Mouse (Mus musculus): ENCODE data around the gene Banf2.

Banf2 gene

DNA sequence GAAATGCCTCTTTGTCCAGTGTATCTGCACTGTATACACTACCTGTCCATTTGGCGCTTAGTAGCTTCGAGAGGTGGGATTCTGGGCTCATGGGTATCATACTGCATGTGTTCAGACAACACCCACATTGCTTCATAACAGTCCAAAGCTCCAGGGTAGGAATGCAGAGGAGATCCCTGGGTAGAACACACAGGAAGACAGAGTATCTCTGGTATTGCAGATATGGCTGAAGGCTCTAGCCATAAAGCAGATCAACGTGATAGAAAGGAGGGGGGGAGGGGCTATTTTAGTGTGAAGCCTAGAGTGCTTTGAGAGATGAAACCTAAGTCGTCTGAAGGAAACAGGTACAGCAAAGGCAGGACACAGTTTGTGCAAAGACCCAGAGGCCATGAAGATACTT lies 6.4 kb upstream of the Banf2 start:
- DNase-seq = no peak

DNA sequence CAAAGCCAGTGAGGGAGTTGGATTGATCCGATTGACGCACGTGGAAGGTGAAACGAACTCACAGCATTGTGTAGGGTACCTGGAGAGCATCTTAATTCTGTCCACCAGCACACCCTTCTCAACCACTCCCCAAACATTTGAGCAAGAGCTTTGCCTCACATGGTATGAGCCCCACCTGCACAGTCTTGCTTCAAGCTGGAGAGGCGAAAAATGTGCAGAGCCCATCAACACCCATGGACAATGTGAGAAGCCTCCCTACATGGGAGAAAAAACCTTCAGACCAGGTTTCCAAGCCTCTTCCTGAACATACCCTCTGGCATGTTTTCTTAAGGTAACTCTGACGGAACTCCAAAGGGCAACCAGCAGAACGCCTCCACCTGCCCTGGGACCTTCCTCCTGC lies 2.1 kb upstream of the Banf2 start:
- DNase-seq = no peak

DNA sequence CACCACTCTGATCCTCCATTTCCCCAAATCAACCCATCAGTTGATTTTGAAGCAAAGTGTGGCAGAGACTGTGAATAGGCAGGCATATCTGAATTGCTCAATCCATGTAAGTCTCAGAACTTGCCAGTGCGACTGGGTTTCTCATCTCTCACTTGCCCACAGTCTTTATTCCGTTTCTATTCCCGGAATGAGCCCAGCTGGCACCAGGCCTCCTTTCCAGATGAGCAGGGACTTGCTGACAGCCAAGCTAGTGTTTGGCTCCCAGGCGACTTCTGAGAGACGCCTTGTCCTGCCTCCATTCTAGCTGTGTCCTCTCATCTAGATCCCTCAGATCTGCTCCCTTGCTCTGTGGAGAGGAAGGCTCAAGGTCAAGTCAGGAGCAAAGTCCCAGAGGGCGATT lies 11.9 kb downstream of the Banf2 start:
- DNase-seq = no peak

DNA sequence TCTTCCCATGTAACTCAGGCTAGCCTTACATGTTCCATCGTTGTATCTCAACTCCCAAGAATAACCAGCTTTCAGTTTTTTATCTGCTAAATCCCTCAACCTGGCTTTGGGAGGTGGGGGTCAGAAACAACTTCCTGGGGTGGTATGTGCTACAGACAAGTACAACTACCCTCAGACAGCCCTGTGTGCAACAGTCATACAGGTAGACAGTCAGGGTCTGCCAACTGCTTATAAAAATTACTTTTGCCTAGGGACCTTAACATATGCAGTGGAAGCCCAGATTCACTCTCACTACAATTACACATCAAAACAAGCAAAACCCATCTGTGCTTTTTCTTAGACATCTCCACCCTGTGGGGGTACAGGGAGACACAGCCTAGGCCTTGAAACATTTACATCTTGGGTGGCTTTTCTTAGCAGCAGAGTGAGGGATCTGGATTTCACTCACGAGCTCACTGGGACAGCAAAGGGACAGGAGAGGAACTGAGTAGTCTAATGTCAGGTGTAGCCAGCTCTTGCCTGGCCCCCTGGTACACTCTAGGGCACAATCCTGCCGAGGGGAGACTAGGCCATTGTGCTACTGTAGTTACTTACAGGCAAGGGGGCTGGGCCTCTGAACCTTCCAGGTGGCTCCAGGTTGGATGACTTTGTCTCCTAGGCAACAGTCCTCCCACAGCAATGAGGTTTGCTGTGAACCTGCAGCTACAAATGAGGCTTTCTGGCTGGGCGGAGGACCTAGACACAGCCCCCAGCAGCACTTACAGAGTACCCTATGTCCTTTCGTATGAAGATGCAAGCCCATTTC lies 13.1 kb downstream of the Banf2 start:
- no peak for DNase-seq

DNA sequence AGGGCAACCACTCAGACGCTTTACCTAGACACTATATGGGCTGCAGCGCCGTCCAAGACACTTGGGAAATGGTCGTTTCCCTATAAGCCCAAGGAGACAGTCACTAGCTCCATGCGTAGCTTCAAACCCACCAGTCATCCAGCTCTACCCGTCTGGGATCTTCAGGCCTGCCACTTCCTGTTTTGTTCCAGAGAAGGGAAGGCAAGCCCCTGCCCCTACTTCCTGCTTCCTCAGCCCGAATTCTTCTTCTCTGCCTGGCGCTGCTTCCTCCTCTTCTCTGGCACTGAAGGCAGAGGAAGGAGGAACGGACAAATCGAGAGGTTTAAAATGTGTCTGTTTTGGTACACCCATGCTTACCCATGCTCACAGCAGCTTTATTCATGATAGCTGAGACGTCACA lies 14.1 kb downstream of the Banf2 start:
- no peak for DNase-seq

DNA sequence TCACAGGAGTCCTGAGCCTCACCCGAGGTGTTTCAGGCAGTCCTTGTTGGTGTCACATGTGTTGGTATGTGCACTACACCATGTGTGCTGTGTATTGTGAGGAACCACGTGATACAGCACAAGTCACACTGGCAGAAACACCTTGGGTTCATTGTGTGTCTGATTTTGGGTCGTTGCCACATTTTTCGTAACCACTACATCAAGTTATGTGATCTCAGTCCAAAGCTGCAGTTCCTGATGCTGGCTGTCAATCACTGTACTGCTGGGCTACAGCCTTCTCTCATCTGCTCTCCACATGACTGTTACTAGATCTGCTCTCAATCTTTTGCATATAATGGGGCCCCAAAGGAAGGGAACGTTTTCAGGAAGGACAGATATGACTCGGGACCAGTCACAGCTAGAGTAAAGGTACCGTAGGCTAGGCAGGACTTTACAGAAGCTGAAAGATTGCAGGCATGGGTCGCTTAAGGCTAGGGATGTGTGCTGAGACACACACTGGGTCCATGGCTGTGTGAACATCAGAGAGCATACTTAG lies 17.4 kb downstream of the Banf2 start:
- DNase-seq = no peak

DNA sequence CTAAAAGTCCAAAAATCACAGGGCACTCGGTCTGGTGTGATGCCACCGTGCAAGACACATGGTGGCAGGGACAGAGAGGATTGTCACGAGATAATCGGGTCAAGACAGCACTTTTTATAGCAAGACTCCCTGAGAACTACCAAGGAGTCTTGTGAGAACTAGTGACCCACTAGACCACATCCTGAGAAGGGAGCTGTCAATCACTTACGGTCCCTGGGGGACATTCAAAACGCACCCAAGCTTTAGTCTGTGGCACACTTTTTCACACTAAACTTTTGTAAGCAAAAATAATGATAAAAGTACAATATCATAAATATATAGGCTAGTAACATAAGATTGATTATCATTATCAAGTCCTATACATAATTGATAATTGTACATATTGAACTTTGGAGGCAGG lies 18.0 kb downstream of the Banf2 start:
- DNase-seq = no peak

GRCm38 (mm10) chr2:144052410-144053065 lies 19.7 kb downstream of the Banf2 start:
- peak; percentile 34 to 37 for DNase-seq

DNA sequence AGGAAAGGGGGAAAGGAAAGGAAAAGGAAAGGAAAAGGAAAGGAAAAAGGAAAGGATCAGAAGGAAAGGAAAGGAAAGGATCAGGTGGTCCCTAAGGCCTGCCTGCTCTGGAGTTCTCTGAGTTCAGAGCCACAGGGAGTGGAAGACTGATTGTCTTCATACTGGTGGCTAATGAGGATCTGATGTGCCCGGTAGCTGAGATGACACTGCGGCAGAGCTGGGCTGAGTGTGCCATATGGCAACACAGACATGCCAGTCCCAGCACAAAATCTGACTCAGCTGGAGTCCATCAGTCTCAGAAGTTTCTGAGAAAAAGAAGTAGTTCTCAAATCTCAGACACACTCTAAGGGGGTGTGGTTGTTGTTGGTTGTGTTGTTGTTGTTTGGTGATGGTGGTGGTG lies 24.9 kb downstream of the Banf2 start:
- DNase-seq = no peak

- DNase-seq = no peak
Measured at GRCm38 (mm10) chr2:144061701-144062100, 28.8 kb downstream of the Banf2 start.

GRCm38 (mm10) chr2:144065499-144065898 lies 32.6 kb downstream of the Banf2 start:
- peak; percentile 25 to 37 for DNase-seq

GRCm38 (mm10) chr2:144069663-144070062 lies 36.8 kb downstream of the Banf2 start:
- no peak for DNase-seq

DNA sequence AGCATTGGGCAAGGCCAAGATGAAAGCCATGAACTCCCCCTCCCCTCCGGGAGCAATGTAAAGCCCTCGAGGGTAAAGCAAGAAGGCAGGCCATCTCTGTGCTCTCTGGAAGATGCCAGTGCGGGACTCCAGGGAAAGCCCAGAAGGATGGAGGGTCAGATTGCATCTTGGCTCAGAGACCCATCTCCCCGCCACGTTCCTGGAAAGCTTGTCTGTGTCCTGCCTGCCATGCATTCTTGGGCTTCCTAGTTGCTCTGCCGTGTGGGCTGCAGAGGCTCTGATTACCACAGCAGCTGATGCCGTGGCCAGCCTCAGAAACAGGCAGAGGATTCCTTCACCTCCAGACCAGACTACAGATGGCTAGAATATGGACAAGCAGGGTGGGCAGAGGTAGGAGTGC lies 37.6 kb downstream of the Banf2 start:
- DNase-seq = no peak

GRCm38 (mm10) chr2:144072642-144073041 lies 39.8 kb downstream of the Banf2 start:
- DNase-seq = no peak

DNA sequence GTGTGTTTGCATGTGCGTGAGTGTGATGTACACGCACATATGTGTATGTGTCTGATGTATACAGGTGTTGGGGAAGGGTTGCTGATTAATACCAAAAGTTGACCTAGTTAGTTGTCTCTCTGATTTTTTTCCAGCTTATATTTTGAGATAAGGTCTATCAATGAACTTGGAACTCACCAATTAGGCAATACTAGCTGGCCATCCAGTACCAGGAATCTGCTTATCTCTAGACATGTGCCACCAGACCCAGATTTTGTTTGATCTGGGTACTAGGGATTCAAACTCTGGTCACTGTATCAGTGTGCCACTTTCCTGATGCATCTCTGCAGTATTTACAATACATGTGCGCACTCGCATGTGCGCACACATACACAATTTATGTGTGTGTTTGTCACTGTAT lies 41.2 kb downstream of the Banf2 start:
- DNase-seq = no peak

DNA sequence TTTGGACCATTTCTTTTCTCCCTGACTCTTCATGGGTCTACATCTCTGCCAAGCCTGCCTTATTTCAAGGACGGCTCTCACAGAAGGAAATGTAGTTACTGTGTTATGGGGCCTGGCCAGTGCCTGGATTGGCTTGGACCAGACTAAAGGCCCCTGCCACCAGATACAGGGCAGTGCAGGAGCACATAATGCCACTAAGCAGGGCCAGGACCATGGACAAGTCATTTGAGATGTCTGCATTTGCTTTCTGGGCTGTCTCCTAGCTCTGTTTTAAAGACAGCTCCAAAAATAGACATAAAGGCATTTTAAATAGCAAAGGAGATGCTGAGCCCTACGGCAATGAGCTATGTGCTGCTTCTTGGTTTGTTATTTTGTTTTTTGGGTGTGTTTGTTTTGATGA lies 43.8 kb downstream of the Banf2 start:
- no peak for DNase-seq

- DNase-seq = no peak
Measured at GRCm38 (mm10) chr2:144078897-144079296, 46.0 kb downstream of the Banf2 start.

- DNase-seq = no peak
Measured at GRCm38 (mm10) chr2:144086183-144086847, 53.5 kb downstream of the Banf2 start.

DNA sequence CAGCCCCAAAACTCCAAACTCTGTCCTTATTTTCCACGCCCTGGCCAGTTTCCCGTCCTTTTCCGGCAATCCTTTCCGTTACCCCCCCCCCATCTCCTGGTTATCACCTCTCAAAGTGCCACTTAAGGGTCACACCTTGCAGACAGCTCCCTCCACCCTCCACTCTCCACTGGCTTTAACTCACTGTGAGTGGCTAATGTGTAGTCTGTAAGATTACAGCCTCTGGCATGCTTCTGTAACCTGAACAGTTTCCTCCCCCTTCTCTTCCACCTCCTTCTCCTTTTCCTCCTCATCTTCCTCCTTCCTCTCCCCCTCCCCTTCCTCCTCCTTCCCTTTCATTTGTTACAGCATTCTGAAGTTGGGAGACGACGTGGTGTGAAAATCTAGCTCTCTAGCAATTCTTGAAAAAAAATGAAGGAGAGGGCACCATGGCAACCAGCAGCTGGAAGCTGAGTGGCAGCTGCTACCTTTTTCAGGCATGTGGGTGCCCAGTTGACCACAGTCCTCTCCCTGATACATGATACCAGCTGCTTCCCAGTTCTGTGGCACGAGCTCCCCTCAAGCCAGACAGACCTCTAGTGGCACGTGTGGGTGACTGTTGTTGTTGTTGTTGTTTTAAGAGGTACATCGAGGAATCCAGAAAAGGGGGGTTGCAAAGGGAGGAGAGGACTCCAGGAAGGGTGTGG lies 55.2 kb downstream of the Banf2 start:
- DNase-seq = no peak

DNA sequence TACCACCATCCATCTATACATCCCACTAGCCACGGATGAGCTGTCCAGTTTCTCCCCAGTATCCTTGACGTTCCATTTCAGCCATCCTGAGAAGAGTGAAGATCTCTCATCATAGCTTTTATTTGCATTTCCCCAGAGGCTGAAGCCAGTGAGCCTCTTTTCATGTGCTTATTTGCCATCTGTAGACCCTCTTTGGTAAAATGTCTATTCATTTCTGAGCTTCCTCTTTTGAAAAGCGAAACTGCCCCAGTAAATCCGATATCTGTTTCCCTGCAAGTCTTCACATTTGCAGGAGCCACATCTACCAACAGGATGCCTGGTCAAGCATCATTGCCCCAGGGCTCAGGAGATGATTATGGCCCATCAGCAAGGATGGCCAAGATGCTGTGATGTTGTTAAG lies 59.9 kb downstream of the Banf2 start:
- no peak for DNase-seq

DNA sequence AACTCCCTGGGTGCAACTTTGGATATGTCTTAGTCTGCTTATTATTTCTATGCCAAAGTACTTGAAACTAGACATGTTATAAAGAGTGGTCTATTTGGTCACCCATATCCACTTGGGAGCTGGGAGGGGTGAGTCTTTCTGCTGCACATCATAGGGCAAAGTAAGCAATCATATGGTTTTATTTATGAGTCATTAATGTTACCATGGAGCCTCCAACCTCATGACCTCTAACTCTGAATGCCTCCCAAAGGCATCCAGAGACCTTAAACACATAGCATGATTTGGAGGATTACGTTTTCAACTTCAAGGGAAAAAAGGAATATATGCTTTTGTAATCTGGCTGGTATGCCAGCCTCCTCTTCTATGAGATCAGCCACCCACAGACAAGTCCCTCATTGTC lies 61.9 kb downstream of the Banf2 start:
- DNase-seq = no peak

- no peak for DNase-seq
Measured at GRCm38 (mm10) chr2:144101463-144101961, 68.7 kb downstream of the Banf2 start.

DNA sequence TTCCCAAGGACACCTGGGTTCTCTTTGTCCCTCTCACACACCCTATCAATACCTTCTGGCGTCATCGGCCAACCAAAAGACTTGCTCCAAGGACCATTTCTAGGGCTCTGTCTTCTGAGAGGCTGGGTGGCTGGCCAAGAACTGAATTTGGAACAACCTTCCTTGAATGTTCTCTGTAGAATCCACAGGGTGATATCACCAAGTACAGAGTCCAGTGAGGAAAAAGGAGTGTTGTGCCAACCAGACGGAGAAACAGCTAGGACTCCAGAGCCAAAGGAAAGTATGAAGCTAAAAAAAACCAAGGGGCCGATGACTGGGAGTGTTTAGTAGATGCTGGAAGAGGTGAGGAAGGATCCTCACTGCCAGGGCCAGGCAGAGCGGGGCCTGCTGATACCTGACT lies 74.5 kb downstream of the Banf2 start:
- DNase-seq = no peak
